Mouse (Mus musculus) ovary, postnatal 10 days (tissue): ENCODE results near the gene Vdac1.
"Not testable (repeated sequence)": the region's sequence is repeated elsewhere in the genome, so short reads cannot be mapped to it uniquely, and the experiment has no call there.

Source experiments
- DNase-seq: peaks from one replicate; pipeline ENCODE4 v3.0.0; 2022; ENCODE audit warnings: low spot score

Vdac1 gene

GRCm38 (mm10) chr11:52374340-52374739 lies 13.7 kb downstream of the Vdac1 start:
- DNase-seq: peak; percentile 29

GRCm38 (mm10) chr11:52377579-52377978 lies 16.9 kb downstream of the Vdac1 start:
- DNase-seq: no peak

DNA sequence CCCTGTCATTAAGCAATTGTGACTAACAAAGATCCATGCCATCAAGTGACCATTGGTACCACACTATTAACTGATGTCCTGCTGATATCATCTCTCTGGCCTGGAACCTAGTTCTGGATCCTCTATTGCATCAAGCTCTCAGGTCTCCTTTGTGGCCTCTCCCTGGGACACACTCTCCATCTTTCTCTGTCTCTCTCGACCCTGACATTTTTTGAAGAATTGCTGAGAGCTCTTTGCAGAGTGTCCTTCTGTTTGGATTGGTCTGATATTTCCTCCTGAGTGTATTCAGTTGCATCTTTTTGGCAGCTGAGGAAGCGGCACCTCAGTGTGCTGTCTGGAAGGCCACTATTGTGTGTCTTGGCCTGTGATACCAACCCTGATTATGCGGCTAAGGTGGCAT lies 18.6 kb downstream of the Vdac1 start:
- no peak for DNase-seq

DNA sequence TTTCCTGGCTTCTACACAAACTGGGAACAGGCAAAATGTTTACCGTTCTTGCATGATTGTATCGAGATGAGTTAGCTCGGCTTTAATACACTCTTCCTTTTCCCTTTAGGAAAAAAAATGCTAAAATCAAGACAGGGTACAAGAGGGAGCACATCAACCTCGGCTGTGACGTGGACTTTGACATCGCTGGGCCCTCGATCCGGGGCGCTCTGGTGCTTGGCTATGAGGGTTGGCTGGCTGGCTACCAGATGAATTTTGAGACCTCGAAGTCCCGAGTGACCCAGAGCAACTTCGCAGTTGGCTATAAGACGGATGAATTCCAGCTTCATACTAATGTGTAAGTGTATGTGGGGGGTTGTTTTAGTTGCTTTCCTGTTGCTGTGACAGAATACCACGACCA lies 23.1 kb downstream of the Vdac1 start:
- DNase-seq: no peak

- no peak for DNase-seq
Measured at GRCm38 (mm10) chr11:52384667-52385066, 24.0 kb downstream of the Vdac1 start.

GRCm38 (mm10) chr11:52386892-52387291 lies 26.2 kb downstream of the Vdac1 start:
- no peak for DNase-seq

- DNase-seq: no peak
Measured at GRCm38 (mm10) chr11:52388150-52388549, 27.5 kb downstream of the Vdac1 start.

DNA sequence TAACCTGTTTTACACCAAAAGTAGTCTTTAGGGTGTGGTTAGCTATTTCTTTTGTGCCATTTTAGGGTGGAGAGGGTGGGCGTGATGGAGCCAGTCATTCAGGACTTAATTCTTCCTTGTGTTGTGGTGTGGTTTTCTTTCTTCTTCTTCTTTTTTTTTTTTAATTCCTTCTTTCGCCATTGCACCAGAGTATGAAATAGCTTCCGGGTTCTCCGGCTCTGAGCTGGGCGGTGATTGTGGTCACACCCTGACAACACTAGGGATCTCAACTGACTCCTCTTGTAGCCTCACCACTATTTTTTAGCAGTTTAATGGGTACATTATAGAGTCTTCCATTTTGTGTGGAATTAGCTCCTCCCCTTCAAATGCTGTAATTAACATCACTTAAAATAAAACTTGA lies 28.3 kb downstream of the Vdac1 start:
- DNase-seq: not testable (repeated sequence)

GRCm38 (mm10) chr11:52389933-52390332 lies 29.3 kb downstream of the Vdac1 start:
- no peak for DNase-seq

GRCm38 (mm10) chr11:52394494-52394893 lies 33.8 kb downstream of the Vdac1 start:
- no peak for DNase-seq

GRCm38 (mm10) chr11:52395343-52395742 lies 34.7 kb downstream of the Vdac1 start:
- no peak for DNase-seq

- peak; percentile 89 for DNase-seq
Measured at GRCm38 (mm10) chr11:52395940-52396596, 35.4 kb downstream of the Vdac1 start, which contains the start of gene 9530068E07Rik. 9530068E07Rik (plus strand) TSS chr11:52396428.

GRCm38 (mm10) chr11:52396597-52397188 lies 36.0 kb downstream of the Vdac1 start:
- DNase-seq: no peak

GRCm38 (mm10) chr11:52397385-52397987 lies 36.8 kb downstream of the Vdac1 start:
- no peak for DNase-seq

DNA sequence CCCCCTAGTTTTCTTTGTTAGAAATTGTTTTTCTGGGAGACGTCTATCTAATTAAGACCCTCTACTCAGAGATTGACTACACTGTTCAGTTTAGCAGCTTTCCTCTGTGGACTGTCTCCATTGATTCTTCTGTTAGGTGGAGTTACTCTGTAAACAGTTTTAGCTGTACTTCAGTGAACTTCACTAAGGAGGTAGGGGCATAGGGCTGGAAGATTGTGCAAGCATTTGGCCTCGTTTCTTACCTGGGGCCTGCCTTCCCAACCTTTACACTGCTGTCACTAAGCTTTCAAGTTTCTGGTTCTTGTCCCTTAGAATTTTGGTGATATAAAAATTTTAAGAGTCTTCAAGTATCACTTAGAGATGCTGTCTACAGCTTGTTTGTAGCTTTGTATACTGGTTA lies 40.8 kb downstream of the Vdac1 start:
- no peak for DNase-seq

DNA sequence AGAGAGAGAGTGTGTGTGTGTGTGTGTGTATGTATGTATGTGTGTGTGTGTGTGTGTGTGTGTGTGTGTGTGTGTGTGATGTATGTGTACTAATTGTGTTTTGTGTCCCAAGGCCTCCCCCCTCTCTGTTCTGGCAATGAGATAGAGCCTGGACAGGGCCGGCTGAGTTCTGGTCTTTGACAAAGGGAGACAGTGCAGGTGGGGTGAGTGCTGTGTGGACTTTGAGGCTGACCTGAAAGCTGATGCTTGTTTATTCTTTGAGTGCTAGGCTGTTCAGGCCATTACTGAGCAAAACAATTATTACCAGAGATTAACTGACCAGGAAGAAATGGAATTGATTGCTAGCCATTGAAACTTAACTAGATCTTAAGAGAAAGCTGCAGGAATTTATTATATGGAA lies 41.9 kb downstream of the Vdac1 start:
- DNase-seq: no peak

GRCm38 (mm10) chr11:52404209-52404608 lies 43.5 kb downstream of the Vdac1 start:
- DNase-seq: no peak

GRCm38 (mm10) chr11:52405196-52405688 lies 44.6 kb downstream of the Vdac1 start:
- DNase-seq: no peak

- DNase-seq: no peak
Measured at GRCm38 (mm10) chr11:52409316-52409715, 48.7 kb downstream of the Vdac1 start.

DNA sequence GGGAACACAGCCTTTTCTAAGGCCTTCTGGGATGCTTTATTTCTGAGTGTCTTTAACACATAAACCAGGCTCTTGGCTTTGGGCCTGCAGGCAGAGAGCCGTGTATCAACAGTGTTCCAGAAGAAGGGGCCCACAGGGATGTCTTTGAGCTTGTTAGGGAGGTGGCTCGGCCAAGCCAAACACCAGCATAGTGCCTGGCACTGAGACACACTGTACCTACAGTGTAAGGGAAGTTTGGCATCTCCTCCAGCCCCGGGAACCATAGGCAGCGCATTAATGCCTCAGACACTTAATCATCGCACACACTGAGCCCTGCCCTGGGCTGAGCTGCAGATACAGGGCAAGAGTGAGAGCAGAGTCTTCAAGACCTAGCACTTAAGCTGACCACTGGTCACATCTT lies 57.7 kb downstream of the Vdac1 start:
- no peak for DNase-seq

GRCm38 (mm10) chr11:52419246-52419645 lies 58.6 kb downstream of the Vdac1 start:
- DNase-seq: no peak

GRCm38 (mm10) chr11:52419861-52420260 lies 59.2 kb downstream of the Vdac1 start:
- DNase-seq: no peak

- no peak for DNase-seq
Measured at GRCm38 (mm10) chr11:52420296-52421052, 59.8 kb downstream of the Vdac1 start.
